Mouse (Mus musculus): ENCODE measurements around the gene Hpcal4. TPM values are rescaled to one million over a fixed set of nuclear protein-coding genes. Genes with fewer than 3 reads are reported as not detected.

The Hpcal4 gene
- 0.82 and 2.5 TPM in 2 replicates for polyA plus RNA-seq (2011; ENCODE audit: insufficient read depth, insufficient read length, low read depth, missing spikeins)

DNA sequence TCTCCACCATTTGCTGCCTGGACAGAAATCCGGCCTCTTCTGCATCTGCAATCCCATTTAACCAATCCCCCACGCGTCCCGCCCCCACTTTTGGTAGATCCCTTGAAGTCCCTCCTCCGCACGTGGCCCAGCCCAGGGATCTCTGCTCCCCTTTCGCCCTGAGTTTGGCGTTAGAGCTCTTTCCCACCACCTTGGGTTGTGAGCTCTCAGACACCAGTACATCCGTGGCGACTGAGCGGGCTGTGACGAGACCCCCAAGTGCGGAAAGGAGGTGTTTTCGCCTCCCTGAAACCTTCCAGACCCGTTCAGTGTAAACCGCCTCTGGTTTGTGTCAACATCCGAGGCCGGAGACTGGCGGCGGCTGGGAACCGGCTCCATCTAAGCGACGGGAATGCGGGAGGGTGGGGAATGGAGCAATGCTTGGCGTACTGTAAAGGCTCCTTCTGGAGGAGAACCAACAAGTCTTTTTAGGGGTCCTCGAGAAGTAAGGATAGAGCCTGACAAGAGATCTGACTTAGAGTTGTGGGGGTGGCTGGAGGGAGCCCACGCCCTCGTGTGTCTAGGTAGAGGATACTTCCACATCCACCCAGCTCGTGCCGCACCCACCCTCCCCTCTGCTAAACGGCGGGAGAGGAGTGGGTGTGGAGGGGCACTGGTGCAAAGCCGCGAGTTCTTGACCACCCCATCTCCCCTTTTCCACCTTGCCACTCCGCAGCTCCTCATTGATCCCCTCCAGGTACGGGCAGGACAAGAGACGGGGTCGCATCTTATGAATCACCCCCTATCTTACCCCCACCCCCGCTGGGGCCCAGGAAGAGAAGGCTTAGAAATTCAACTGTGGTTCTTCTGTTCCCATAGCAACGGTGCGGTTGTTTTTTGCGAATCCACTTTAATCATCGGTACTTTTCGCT lies at the start of gene Hpcal4:
Gene Hpcal4 (plus strand): TSS at position 900 of the 911 bp plus-strand sequence.
- Histone ChIP-seq H3K36me3 (ENCODE audit: control insufficient read depth, insufficient read depth, low read length, poor library complexity, severe bottlenecking) (no peaks in the 10 kb centered on the region), H3K4me3 (ENCODE audit: low read depth, low read length) (peak within 1 kb of the TSS; percentile 48), H3K4me1 (ENCODE audit: control insufficient read depth, insufficient read depth, low read length) (no peaks in the 10 kb centered on the region), H3K27ac (ENCODE audit: insufficient read depth, low read length) (no peak within 1 kb of the TSS), H3K9me3 (replicated peaks; ENCODE audit: control insufficient read depth, insufficient read depth, low read length, poor library complexity, severe bottlenecking) (no peaks in the 10 kb centered on the region), H3K9ac (ENCODE audit: low read depth, poor library complexity, severe bottlenecking) (peak within 1 kb of the TSS; percentile 19; the same call in 1 of the 2 replicates), H3K27me3 (ENCODE audit: control insufficient read depth, insufficient read depth, low read length, poor library complexity, severe bottlenecking) (peaks cover 8% of the 10 kb centered on the region; the same call in 1 of the 2 replicates)
- TF ChIP-seq POLR2A (IDR thresholded peaks at IDR 0.05; ENCODE audit: insufficient read depth, low read length) (no peak), EP300 (IDR thresholded peaks at IDR 0.05; ENCODE audit: insufficient read depth, low read depth, low read length) (no peak), CTCF (IDR thresholded peaks at IDR 0.05; ENCODE audit: low read depth, low read length) (no peak)

DNA sequence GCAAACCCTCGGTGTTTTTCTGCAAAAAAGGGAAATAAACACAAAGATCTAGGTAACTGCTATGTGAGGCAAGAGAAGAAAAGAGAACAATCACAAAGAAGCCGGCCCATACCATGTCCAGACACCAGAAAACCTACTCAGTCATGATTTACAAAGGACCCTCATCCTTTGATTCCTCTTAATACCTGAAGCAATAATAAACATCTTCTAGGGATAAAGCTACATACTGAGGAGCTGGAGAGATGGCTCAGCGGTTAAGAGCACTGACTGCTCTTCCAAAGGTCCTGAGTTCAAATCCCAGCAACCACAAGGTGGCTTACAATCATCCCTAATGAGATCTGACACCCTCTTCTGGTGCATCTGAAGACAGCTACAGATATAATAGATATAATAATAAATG lies 45.5 kb upstream of the Hpcal4 start:
- no peak overlapping the region for H3K4me3 ChIP-seq (ENCODE audit: low read depth, low read length)
- peaks cover 41% of the 10 kb centered on the region for H3K36me3 ChIP-seq (ENCODE audit: control insufficient read depth, insufficient read depth, low read length, poor library complexity, severe bottlenecking)
- H3K4me1 ChIP-seq (ENCODE audit: control insufficient read depth, insufficient read depth, low read length): no peaks in the 10 kb centered on the region
- no peaks in the 10 kb centered on the region for H3K27me3 ChIP-seq (ENCODE audit: control insufficient read depth, insufficient read depth, low read length, poor library complexity, severe bottlenecking)
- H3K9me3 ChIP-seq (replicated peaks; ENCODE audit: control insufficient read depth, insufficient read depth, low read length, poor library complexity, severe bottlenecking): no peaks in the 10 kb centered on the region
- no peak overlapping the region for H3K9ac ChIP-seq (ENCODE audit: low read depth, poor library complexity, severe bottlenecking)
- TF ChIP-seq POLR2A (IDR thresholded peaks at IDR 0.05; ENCODE audit: insufficient read depth, low read length): no peak
- TF ChIP-seq CTCF (IDR thresholded peaks at IDR 0.05; ENCODE audit: low read depth, low read length): no peak
- no peak for TF ChIP-seq EP300 (IDR thresholded peaks at IDR 0.05; ENCODE audit: insufficient read depth, low read depth, low read length)
- H3K27ac ChIP-seq (ENCODE audit: insufficient read depth, low read length): no peak overlapping the region

DNA sequence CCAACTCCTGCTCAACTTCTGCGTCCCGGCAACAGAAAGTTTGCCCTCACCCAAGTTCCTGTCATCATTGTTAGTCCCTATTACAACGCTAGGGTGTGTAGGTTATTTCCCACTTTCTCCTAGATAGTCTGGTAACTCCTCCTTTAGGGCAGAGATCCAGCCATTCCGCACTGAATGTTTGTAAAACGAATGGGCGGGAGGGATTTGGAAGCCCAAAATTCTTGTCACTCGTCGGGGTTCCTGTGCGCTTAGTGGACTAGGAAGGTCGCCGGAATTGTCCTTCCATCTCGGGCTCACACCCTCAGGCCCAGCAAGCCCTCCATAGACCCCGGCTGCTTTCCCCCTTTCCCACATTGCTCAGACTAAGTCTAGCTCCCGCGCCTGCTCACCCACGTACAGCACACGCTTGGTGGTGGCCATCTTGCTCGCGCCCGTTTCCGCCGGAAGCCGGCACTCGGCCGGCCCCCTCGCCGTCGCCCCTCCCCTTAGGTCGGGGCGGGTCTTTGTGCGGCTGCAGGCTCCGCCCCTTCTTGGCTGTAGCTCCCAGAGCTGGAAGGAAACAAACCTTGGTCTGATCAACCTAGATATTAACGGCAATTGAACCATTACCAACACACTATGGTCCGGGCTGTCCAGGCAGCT lies 43.4 kb upstream of the Hpcal4 start, which contains the start of gene Ppie:
Gene Ppie (minus strand): TSS at position 439 of the 642 bp plus-strand sequence.
- peaks cover 24% of the 10 kb centered on the region for H3K36me3 ChIP-seq (ENCODE audit: control insufficient read depth, insufficient read depth, low read length, poor library complexity, severe bottlenecking)
- H3K9me3 ChIP-seq (replicated peaks; ENCODE audit: control insufficient read depth, insufficient read depth, low read length, poor library complexity, severe bottlenecking): no peaks in the 10 kb centered on the region
- no peaks in the 10 kb centered on the region for H3K4me1 ChIP-seq (ENCODE audit: control insufficient read depth, insufficient read depth, low read length)
- TF ChIP-seq CTCF (IDR thresholded peaks at IDR 0.05; ENCODE audit: low read depth, low read length): no peak
- TF ChIP-seq EP300 (IDR thresholded peaks at IDR 0.05; ENCODE audit: insufficient read depth, low read depth, low read length): no peak
- peak; percentile 85 for TF ChIP-seq POLR2A (IDR thresholded peaks at IDR 0.05; ENCODE audit: insufficient read depth, low read length)
- 0 out of 2 replicates have a peak within 1 kb of the TSS, but pooled peaks have one; percentile 13 for H3K27ac ChIP-seq (ENCODE audit: insufficient read depth, low read length)
- H3K4me3 ChIP-seq (ENCODE audit: low read depth, low read length): peak within 1 kb of the TSS; percentile 88
- H3K9ac ChIP-seq (ENCODE audit: low read depth, poor library complexity, severe bottlenecking): peak within 1 kb of the TSS; percentile 65
- no peaks in the 10 kb centered on the region; the same call in 1 of the 2 replicates for H3K27me3 ChIP-seq (ENCODE audit: control insufficient read depth, insufficient read depth, low read length, poor library complexity, severe bottlenecking)

DNA sequence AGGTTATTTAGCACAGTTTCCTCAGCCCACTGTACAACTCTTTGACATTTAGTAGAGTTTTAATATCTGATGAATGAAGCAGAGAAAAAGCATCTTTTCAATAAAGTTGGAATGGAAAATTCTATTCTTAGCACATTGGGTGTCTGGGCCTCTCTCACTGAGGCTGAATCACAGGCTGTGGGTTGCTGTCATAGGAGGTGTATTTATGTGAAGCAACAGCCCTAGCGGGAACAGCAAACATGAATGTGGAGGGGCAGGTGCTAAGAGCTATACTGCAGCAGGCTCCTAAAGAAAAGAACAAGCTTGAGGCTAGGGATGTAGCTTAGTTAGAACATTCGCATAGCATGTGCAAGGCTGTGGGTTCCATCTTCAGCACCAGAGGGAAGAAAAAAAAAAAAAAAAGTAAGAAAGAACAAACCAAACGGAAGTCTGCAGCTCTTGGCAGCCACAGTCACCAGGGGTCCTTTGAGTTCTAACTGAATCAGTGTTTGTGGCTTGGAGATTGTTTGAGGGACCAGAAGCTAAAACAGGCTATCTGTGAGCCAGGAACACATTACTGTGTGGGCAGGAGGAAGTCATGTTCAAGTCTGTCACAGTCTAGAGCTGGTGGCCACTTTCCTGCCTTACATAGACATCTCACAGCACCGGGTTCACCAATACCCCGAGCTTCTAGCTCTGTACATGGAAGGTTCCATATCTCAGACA lies 35.4 kb upstream of the Hpcal4 start:
- Histone ChIP-seq H3K9me3 (replicated peaks; ENCODE audit: control insufficient read depth, insufficient read depth, low read length, poor library complexity, severe bottlenecking) (no peaks in the 10 kb centered on the region), H3K4me3 (ENCODE audit: low read depth, low read length) (no peak overlapping the region), H3K4me1 (ENCODE audit: control insufficient read depth, insufficient read depth, low read length) (no peaks in the 10 kb centered on the region), H3K27ac (ENCODE audit: insufficient read depth, low read length) (no peak overlapping the region), H3K27me3 (ENCODE audit: control insufficient read depth, insufficient read depth, low read length, poor library complexity, severe bottlenecking) (no peaks in the 10 kb centered on the region; the same call in 1 of the 2 replicates), H3K9ac (ENCODE audit: low read depth, poor library complexity, severe bottlenecking) (no peak overlapping the region), H3K36me3 (ENCODE audit: control insufficient read depth, insufficient read depth, low read length, poor library complexity, severe bottlenecking) (no peaks in the 10 kb centered on the region)
- TF ChIP-seq POLR2A (IDR thresholded peaks at IDR 0.05; ENCODE audit: insufficient read depth, low read length) (no peak), EP300 (IDR thresholded peaks at IDR 0.05; ENCODE audit: insufficient read depth, low read depth, low read length) (no peak), CTCF (IDR thresholded peaks at IDR 0.05; ENCODE audit: low read depth, low read length) (no peak)

DNA sequence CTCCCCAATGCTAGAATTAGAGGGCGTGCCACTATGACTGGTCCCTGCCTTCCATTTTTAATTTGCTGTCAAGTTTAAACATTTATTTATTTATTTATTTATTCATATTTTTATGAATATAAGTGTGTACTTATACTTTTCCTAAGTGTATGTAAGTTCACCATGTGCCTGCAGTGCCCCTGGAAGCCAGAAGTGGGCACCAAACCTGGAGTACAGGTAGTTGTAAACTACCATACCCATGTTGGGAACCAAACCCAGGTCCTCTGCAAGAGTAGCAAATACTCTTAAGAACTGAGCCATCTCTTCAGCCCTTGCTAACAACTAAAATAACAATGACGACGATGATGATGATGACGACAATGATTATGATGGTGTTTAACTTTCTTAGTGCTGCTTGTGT lies 31.0 kb upstream of the Hpcal4 start:
- Histone ChIP-seq H3K4me1 (ENCODE audit: control insufficient read depth, insufficient read depth, low read length) (no peaks in the 10 kb centered on the region), H3K27me3 (ENCODE audit: control insufficient read depth, insufficient read depth, low read length, poor library complexity, severe bottlenecking) (no peaks in the 10 kb centered on the region), H3K9ac (ENCODE audit: low read depth, poor library complexity, severe bottlenecking) (no peak overlapping the region), H3K9me3 (replicated peaks; ENCODE audit: control insufficient read depth, insufficient read depth, low read length, poor library complexity, severe bottlenecking) (no peaks in the 10 kb centered on the region), H3K27ac (ENCODE audit: insufficient read depth, low read length) (no peak overlapping the region), H3K36me3 (ENCODE audit: control insufficient read depth, insufficient read depth, low read length, poor library complexity, severe bottlenecking) (no peaks in the 10 kb centered on the region), H3K4me3 (ENCODE audit: low read depth, low read length) (no peak overlapping the region)
- TF ChIP-seq EP300 (IDR thresholded peaks at IDR 0.05; ENCODE audit: insufficient read depth, low read depth, low read length): no peak
- TF ChIP-seq POLR2A (IDR thresholded peaks at IDR 0.05; ENCODE audit: insufficient read depth, low read length): no peak
- no peak for TF ChIP-seq CTCF (IDR thresholded peaks at IDR 0.05; ENCODE audit: low read depth, low read length)
